Mouse (Mus musculus): ENCODE data around the gene Wdr11.

Gene Wdr11

GRCm38 (mm10) chr7:129653791-129654271 lies 62.2 kb downstream of the Wdr11 start:
- peak; percentile 84 for DNase-seq

- no peak for DNase-seq
These were observed 63.3 kb downstream of the Wdr11 start for GRCm38 (mm10) chr7:129654923-129655322.

GRCm38 (mm10) chr7:129655604-129656226 lies 64.1 kb downstream of the Wdr11 start:
- DNase-seq, result no peak

- DNase-seq, result no peak
These were observed 66.2 kb downstream of the Wdr11 start for GRCm38 (mm10) chr7:129657867-129658266.

GRCm38 (mm10) chr7:129659755-129660154 lies 68.1 kb downstream of the Wdr11 start:
- no peak for DNase-seq

- DNase-seq, result no peak
These were observed 68.9 kb downstream of the Wdr11 start for GRCm38 (mm10) chr7:129660546-129660945.

- DNase-seq, result no peak
These were observed 70.6 kb downstream of the Wdr11 start for GRCm38 (mm10) chr7:129662051-129662789.

GRCm38 (mm10) chr7:129663781-129664505 lies 72.3 kb downstream of the Wdr11 start:
- DNase-seq, result no peak

GRCm38 (mm10) chr7:129665411-129665810 lies 73.7 kb downstream of the Wdr11 start:
- DNase-seq, result no peak

GRCm38 (mm10) chr7:129665921-129666320 lies 74.3 kb downstream of the Wdr11 start:
- peak; percentile 57 for DNase-seq

- DNase-seq, result no peak
These were observed 74.9 kb downstream of the Wdr11 start for GRCm38 (mm10) chr7:129666526-129666925.

- no peak for DNase-seq
These were observed 78.6 kb downstream of the Wdr11 start for GRCm38 (mm10) chr7:129670280-129670679.

- no peak for DNase-seq
These were observed 80.3 kb downstream of the Wdr11 start for GRCm38 (mm10) chr7:129671675-129672651.

- no peak for DNase-seq
These were observed 82.1 kb downstream of the Wdr11 start for GRCm38 (mm10) chr7:129673776-129674175.

- DNase-seq, result no peak
These were observed 82.9 kb downstream of the Wdr11 start for GRCm38 (mm10) chr7:129674558-129674957.

- no peak for DNase-seq
These were observed 84.2 kb downstream of the Wdr11 start for GRCm38 (mm10) chr7:129675852-129676251.

- no peak for DNase-seq
These were observed 85.5 kb downstream of the Wdr11 start for GRCm38 (mm10) chr7:129677141-129677540.

GRCm38 (mm10) chr7:129678431-129678830 lies 86.8 kb downstream of the Wdr11 start:
- peak; percentile 34 for DNase-seq

- DNase-seq, result no peak
These were observed 87.3 kb downstream of the Wdr11 start for GRCm38 (mm10) chr7:129678972-129679371.

- DNase-seq, result peak; percentile 76
These were observed 89.0 kb downstream of the Wdr11 start for GRCm38 (mm10) chr7:129680534-129681210.

GRCm38 (mm10) chr7:129682525-129682924 lies 90.9 kb downstream of the Wdr11 start:
- DNase-seq, result no peak

GRCm38 (mm10) chr7:129685326-129685725 lies 93.7 kb downstream of the Wdr11 start:
- no peak for DNase-seq
